Comparison of ENCODE assay signal across 8 mouse cellular contexts in the genomic region with DNA sequence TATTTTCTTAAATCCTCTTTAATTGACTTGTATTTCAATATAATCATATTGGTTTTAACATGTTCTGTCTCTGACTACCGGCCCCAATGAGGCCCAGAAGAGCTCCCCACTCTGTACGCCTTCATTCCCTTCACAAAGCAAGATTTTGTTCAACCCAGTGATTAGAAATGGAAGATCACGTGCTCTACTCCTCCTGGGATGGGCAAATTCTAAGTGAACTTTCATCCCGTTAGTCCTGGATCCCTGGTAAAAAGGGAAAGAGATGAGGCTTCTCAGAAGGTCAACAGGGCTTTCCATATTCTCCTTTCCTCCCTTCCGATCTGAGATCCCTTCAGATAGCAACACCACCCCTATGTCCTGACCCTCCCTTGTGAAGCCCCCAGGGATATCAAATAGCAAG. TPM values are rescaled to one million over a fixed set of nuclear protein-coding genes. Genes with fewer than 3 reads are reported as not detected.
DNase-seq lines count a peak whose midpoint lies in the region; ATAC-seq and TF ChIP-seq lines count a peak whose summit lies in the region.

No protein-coding gene starts in this region.

- TF ChIP-seq CTCF in kidney, adult 2 months (conservative IDR thresholded peaks at IDR 0.05; ENCODE audit: insufficient read depth, insufficient read length, low read depth, low read length) = no peak

- no peaks in the 10 kb centered on the region for H3K27me3 ChIP-seq in kidney, adult 2 months (replicated peaks; ENCODE audit: control insufficient read depth, insufficient read depth, low read length)
- H3K27me3 ChIP-seq in hindbrain, embryonic 12.5 days = peaks cover 16% of the 10 kb centered on the region
- H3K27me3 ChIP-seq in midbrain, embryonic 13.5 days = peaks cover 18% of the 10 kb centered on the region

- WGBS in kidney, adult 2 months = 28% methylated on average over 5 of the region's 5 CpGs
- WGBS in hindbrain, embryonic 12.5 days = 14% methylated on average over 5 of the region's 5 CpGs
- WGBS in midbrain, embryonic 13.5 days = 14% methylated on average over 5 of the region's 5 CpGs

- 0 out of 2 replicates have a peak overlapping the region, but pooled peaks have one; percentile 10 for H3K4me3 ChIP-seq in kidney, adult 2 months (ENCODE audit: insufficient read depth, low read depth, low read length)
- H3K4me3 ChIP-seq in hindbrain, embryonic 12.5 days = no peak overlapping the region
- no peak overlapping the region for H3K4me3 ChIP-seq in midbrain, embryonic 13.5 days (replicated peaks)

- H3K4me1 ChIP-seq in kidney, adult 2 months (ENCODE audit: control insufficient read depth, insufficient read depth, low read length) = peaks cover 28% of the 10 kb centered on the region; the same call in 1 of the 2 replicates
- peaks cover 21% of the 10 kb centered on the region for H3K4me1 ChIP-seq in hindbrain, embryonic 12.5 days
- H3K4me1 ChIP-seq in midbrain, embryonic 13.5 days (replicated peaks) = peaks cover 9% of the 10 kb centered on the region

- ATAC-seq in hindbrain, embryonic 12.5 days (ENCODE audit: low FRiP score) = no peak
- ATAC-seq in midbrain, embryonic 13.5 days = no peak

- TF ChIP-seq POLR2A in kidney, adult 2 months (IDR thresholded peaks at IDR 0.05; ENCODE audit: low read depth, low read length) = no peak

- H3K9me3 ChIP-seq in hindbrain, embryonic 12.5 days (replicated peaks) = no peaks in the 10 kb centered on the region
- H3K9me3 ChIP-seq in midbrain, embryonic 13.5 days = no peaks in the 10 kb centered on the region

- no peaks in the 10 kb centered on the region for H3K36me3 ChIP-seq in kidney, adult 2 months (ENCODE audit: control insufficient read depth, insufficient read depth, low read length)
- H3K36me3 ChIP-seq in hindbrain, embryonic 12.5 days = no peaks in the 10 kb centered on the region
- no peaks in the 10 kb centered on the region for H3K36me3 ChIP-seq in midbrain, embryonic 13.5 days

- peak overlapping the region; percentile 97 for H3K27ac ChIP-seq in kidney, adult 2 months (ENCODE audit: insufficient read depth, low read depth, low read length)
- H3K27ac ChIP-seq in hindbrain, embryonic 12.5 days = peak overlapping the region; percentile 45
- H3K27ac ChIP-seq in midbrain, embryonic 13.5 days = peak overlapping the region; percentile 19; the same call in 1 of the 2 replicates

- peak; percentile 71 for DNase-seq in kidney, adult 2 months
- no peak for DNase-seq in kidney, postnatal 25 days
- DNase-seq in brain, adult 2 months (ENCODE audit: low read depth, low spot score) = peak; percentile 20
- no peak for DNase-seq in T-cell, adult 2 months (ENCODE audit: low spot score)
- no peak for DNase-seq in layer of hippocampus, adult 11-12 months (ENCODE audit: low spot score)
- DNase-seq in cerebellum, adult 11 months = no peak

- H3K9ac ChIP-seq in hindbrain, embryonic 12.5 days = no peak overlapping the region
- H3K9ac ChIP-seq in midbrain, embryonic 13.5 days (replicated peaks) = no peak overlapping the region

- H3K4me2 ChIP-seq in hindbrain, embryonic 12.5 days (replicated peaks) = peak overlapping the region; percentile 24; the same call in 1 of the 2 replicates
- no peak overlapping the region for H3K4me2 ChIP-seq in midbrain, embryonic 13.5 days (replicated peaks)

RNA-seq across cellular contexts. Expression of a gene that starts 4.3 kb away (rescaled TPM):
- 44.8 and 48.5 TPM in 2 replicates for polyA plus RNA-seq in kidney, adult 2 months (2012; rRNA removed)
- 17.3 and 18.5 TPM in 2 replicates for polyA plus RNA-seq in hindbrain, embryonic 12.5 days (2016; fragmentation: Nextera tagmentation; extraction: Ambion mirVana)
- 17.6 and 17.7 TPM in 2 replicates for polyA plus RNA-seq in midbrain, embryonic 13.5 days (2015; fragmentation: Nextera tagmentation; extraction: Ambion mirVana)

RNA-seq across cellular contexts. Expression of a gene that starts 15.3 kb away (rescaled TPM):
- 75.9 and 86.6 TPM in 2 replicates for polyA plus RNA-seq in kidney, adult 2 months (2012; rRNA removed)
- polyA plus RNA-seq in hindbrain, embryonic 12.5 days (2016; fragmentation: Nextera tagmentation; extraction: Ambion mirVana) = 60.1 and 62.2 TPM in 2 replicates
- 64.4 and 65.7 TPM in 2 replicates for polyA plus RNA-seq in midbrain, embryonic 13.5 days (2015; fragmentation: Nextera tagmentation; extraction: Ambion mirVana)

RNA-seq across cellular contexts. Expression of a gene that starts 23.0 kb away (rescaled TPM):
- 112 and 116 TPM in 2 replicates for polyA plus RNA-seq in kidney, adult 2 months (2012; rRNA removed)
- 90.9 and 97.4 TPM in 2 replicates for polyA plus RNA-seq in hindbrain, embryonic 12.5 days (2016; fragmentation: Nextera tagmentation; extraction: Ambion mirVana)
- 110 and 111 TPM in 2 replicates for polyA plus RNA-seq in midbrain, embryonic 13.5 days (2015; fragmentation: Nextera tagmentation; extraction: Ambion mirVana)

RNA-seq across cellular contexts. Expression of a gene that starts 29.8 kb away (rescaled TPM):
- polyA plus RNA-seq in kidney, adult 2 months (2012; rRNA removed) = 134 and 160 TPM in 2 replicates
- polyA plus RNA-seq in hindbrain, embryonic 12.5 days (2016; fragmentation: Nextera tagmentation; extraction: Ambion mirVana) = 8.5 and 9.5 TPM in 2 replicates
- 7.2 and 7.5 TPM in 2 replicates for polyA plus RNA-seq in midbrain, embryonic 13.5 days (2015; fragmentation: Nextera tagmentation; extraction: Ambion mirVana)

RNA-seq across cellular contexts. Expression of a gene that starts 48.3 kb away (rescaled TPM):
- polyA plus RNA-seq in kidney, adult 2 months (2012; rRNA removed) = 1.3 and 1.6 TPM in 2 replicates
- polyA plus RNA-seq in hindbrain, embryonic 12.5 days (2016; fragmentation: Nextera tagmentation; extraction: Ambion mirVana) = 1.5 TPM in 2 replicates
- polyA plus RNA-seq in midbrain, embryonic 13.5 days (2015; fragmentation: Nextera tagmentation; extraction: Ambion mirVana) = 1.2 and 1.3 TPM in 2 replicates

Comparison
In these comparisons a context has a peak if more than half of its experiments do, and no peak if none do; other contexts are left out.
1. DNase-seq: peak in kidney, adult 2 months (single experiment) and brain, adult 2 months (single experiment); none in kidney, postnatal 25 days (0 of 2), T-cell, adult 2 months (single experiment), layer of hippocampus, adult 11-12 months (single experiment) and cerebellum, adult 11 months (single experiment).
2. H3K27ac ChIP-seq: peak in every context shown above with its lines; median percentile 97 in kidney, adult 2 months; 45 in hindbrain, embryonic 12.5 days; 19 in midbrain, embryonic 13.5 days.